Mouse (Mus musculus) midbrain, embryonic 12.5 days (tissue): Measurements from ENCODE around the gene Tha1. TPM values are rescaled to one million over a fixed set of nuclear protein-coding genes. Genes with fewer than 3 reads are reported as not detected.

ENCODE experiments used
- ATAC-seq: fragments of 200-750 bp; cut with Nextera tagmentation; 2 replicates; pipeline ENCODE4 v1.8.0; 2017; ENCODE audit warnings: low read depth, moderate TSS enrichment, moderate library complexity; ENCODE audit not compliant: low FRiP score
- H3K27ac ChIP-seq: fragments of 300-500 bp; sonication (generic); replicated peaks from 2 replicates; pipeline ENCODE4 v1.5.1; 2016; ENCODE audit warnings: mild to moderate bottlenecking
- H3K27me3 ChIP-seq: fragments of 300-500 bp; sonication (generic); 2 replicates; pipeline ENCODE4 v1.6.1; 2016; ENCODE audit warnings: mild to moderate bottlenecking
- H3K36me3 ChIP-seq: fragments of 300-500 bp; sonication (generic); 2 replicates; pipeline ENCODE4 v1.6.1; 2016
- H3K4me1 ChIP-seq: fragments of 300-500 bp; sonication (generic); 2 replicates; pipeline ENCODE4 v1.6.1; 2016
- H3K4me2 ChIP-seq: fragments of 300-500 bp; sonication (generic); replicated peaks from 2 replicates; pipeline ENCODE4 v1.6.1; 2016; ENCODE audit warnings: mild to moderate bottlenecking, moderate library complexity
- H3K4me3 ChIP-seq: fragments of 300-500 bp; sonication (generic); 2 replicates; pipeline ENCODE4 v1.5.1; 2016; ENCODE audit warnings: mild to moderate bottlenecking
- H3K9ac ChIP-seq: fragments of 300-500 bp; sonication (generic); replicated peaks from 2 replicates; pipeline ENCODE4 v1.6.1; 2016; ENCODE audit warnings: mild to moderate bottlenecking, moderate library complexity
- H3K9me3 ChIP-seq: fragments of 300-500 bp; sonication (generic); 2 replicates; pipeline ENCODE4 v1.6.1; 2016; ENCODE audit warnings: mild to moderate bottlenecking
- WGBS: fragments of 180-500 bp; shearing (Covaris S2); methylation state at CpG from one replicate; pipeline ENCODE4 v1.1.7; 2016; 5-methylcytosine and 5-hydroxymethylcytosine counted together
- polyA plus RNA-seq: library from polyadenylated mRNA; unstranded; fragments of >200 nt; fragmentation: Nextera tagmentation; extraction: Ambion mirVana; gene quantifications from 2 replicates; pipeline ENCODE4 v1.2.1, GENCODE M21; 2016

Tha1 gene
- polyA plus RNA-seq, 1 experiment from 2014 or later, result 3.1 TPM

DNA sequence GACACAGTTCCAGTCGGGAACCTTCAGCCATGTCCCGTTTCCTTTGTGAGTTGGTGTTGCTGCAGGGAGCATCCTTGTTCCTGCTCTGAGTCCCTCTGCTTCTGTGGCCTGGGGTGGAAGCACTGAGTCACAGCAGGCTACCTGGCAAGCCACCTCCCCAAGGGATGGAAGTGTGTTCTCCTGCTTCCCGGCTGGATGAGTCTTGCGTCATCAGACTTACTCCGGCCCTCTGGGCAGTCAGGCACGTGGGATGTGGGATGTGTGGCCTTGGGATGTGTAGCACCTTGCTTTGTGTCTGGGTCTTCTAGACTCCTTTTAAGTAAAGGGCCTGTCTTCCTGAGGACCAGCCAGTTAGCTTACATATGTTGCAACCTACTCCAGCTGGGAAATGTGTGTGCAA, 6.4 kb upstream of the Tha1 start:
- no peak for ATAC-seq
- Histone ChIP-seq H3K4me3 (no peak overlapping the region), H3K27me3 (peaks cover 29% of the 10 kb centered on the region), H3K4me1 (peaks cover 26% of the 10 kb centered on the region), H3K4me2 (no peak overlapping the region), H3K36me3 (no peaks in the 10 kb centered on the region), H3K9ac (no peak overlapping the region), H3K9me3 (no peaks in the 10 kb centered on the region), H3K27ac (no peak overlapping the region)
- 75% methylated on average over 6 of the region's 6 CpGs for WGBS

DNA sequence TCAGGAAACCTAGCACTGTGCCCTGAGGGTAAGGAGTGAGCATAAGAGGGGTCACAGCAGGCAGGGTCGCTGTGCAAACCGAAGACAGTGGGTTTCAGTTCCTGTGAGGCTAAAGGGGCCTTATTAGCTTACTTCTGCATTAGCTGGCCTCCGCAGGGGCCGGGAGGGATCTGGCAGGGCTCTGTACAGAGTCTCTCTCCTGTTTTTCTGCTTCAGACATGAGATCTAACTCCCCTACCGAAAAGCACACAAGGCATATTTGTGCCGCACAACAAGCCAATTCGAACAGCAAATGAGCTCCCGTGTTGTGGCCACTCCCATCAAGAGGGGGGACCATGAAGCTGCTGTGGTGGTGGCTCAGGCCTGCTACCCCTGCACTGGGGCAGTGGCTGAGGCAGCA, 5.6 kb upstream of the Tha1 start:
- no peak overlapping the region for H3K4me3 ChIP-seq

DNA sequence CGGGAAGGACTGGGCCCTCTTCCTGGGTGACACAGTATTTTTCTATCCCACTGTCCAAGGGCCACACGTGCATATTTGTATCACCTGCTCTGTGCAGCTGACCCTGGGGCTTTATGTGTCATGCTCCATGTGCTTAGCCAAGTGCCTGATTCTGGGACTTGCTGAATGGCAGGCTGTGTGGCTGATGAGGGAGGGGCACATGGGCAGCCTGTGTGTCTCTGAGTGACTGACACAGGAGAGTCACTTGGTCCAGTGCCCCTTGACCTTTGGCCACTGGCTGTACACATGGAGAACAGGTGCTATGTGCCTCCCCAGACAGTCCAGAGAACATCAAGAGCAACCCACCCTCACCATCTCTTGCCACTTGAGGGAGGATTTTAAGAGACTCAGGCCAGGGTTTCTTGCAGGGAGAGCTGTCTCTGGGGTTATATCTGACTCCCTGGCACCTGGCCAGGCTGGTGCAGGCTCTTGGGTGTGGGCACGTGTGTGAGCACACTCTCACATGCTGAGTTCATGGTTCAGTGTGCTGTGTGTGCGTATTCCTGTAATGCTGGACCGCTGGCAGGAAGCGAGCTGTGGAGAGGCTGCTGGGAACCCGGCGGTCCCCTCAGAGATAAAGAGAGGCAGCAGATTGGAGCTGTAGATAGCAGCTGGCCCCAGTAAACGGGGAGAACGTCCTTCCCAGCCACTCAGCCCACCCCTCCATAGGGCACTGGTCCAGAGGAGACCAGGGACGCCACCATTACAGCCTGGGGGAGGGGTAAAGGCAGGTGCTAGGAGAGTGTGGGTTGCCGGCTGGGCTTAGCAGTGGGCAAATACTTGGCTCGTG, 4.8 kb upstream of the Tha1 start:
- Histone ChIP-seq H3K27me3 (peaks cover 21% of the 10 kb centered on the region), H3K4me2 (no peak overlapping the region), H3K36me3 (no peaks in the 10 kb centered on the region), H3K4me3 (no peak overlapping the region), H3K9ac (no peak overlapping the region), H3K9me3 (no peaks in the 10 kb centered on the region), H3K4me1 (peaks cover 30% of the 10 kb centered on the region), H3K27ac (peak overlapping the region; percentile 40; the same call in 1 of the 2 replicates)
- WGBS, result 40% methylated on average over 13 of the region's 13 CpGs
- 0 out of 2 replicates have a peak, but pooled peaks have one; percentile 38 for ATAC-seq

More for the DNA sequence above, 5.6 kb upstream of the Tha1 start:
- no peak for ATAC-seq
- peaks cover 22% of the 10 kb centered on the region for H3K27me3 ChIP-seq
- 32% methylated on average over 8 of the region's 8 CpGs for WGBS
- H3K27ac ChIP-seq, result no peak overlapping the region
- H3K4me2 ChIP-seq, result no peak overlapping the region
- peaks cover 26% of the 10 kb centered on the region for H3K4me1 ChIP-seq
- no peaks in the 10 kb centered on the region for H3K36me3 ChIP-seq
- no peak overlapping the region for H3K9ac ChIP-seq
- no peaks in the 10 kb centered on the region for H3K9me3 ChIP-seq

DNA sequence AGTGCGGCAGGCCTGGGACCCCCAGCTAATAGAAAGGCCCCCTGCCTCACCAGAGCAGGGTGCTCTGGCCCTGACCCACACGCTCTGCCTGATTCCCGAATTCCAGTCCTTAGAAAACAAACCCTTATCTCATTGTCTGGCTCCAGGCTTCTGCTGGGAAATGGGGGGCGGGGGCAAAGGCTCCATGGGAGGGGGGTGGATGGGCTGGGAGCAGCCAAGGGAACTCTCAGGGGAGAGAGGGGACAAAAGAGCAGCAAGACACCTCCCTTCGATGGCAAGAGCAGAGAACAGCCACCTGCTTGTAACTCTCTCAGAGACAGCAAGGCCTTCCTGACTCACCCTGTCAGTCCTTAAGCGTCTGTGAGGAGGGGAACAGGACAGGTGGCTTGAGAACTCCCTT, 2.4 kb upstream of the Tha1 start:
- H3K27ac ChIP-seq, result no peak overlapping the region
- WGBS, result 14% methylated on average over 6 of the region's 6 CpGs

DNA sequence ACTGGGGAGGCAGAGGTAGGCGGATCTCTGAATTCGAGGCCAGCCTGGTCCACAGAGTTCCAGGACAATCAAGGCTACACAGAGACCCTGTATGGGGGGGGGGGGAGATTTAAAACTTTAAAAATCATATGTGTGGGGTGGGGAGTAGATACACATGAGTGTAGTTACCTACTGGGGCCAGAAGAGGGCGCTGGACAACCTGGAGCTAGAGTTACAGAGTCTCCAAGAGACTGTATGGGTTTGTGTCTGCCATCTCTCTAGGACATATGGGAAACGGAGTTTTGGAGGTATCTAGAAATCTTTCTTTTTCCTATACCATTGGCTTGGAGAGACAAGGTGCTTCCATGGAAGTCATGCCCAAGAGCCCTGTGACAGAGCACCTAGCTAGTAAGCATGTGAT, 1.1 kb upstream of the Tha1 start:
- Histone ChIP-seq H3K36me3 (no peaks in the 10 kb centered on the region), H3K4me3 (no peak overlapping the region), H3K27ac (no peak overlapping the region), H3K4me1 (peaks cover 36% of the 10 kb centered on the region), H3K9me3 (no peaks in the 10 kb centered on the region), H3K9ac (no peak overlapping the region), H3K4me2 (no peak overlapping the region), H3K27me3 (peaks cover 26% of the 10 kb centered on the region)
- no peak for ATAC-seq
- 56% methylated on average over 4 of the region's 4 CpGs for WGBS

More for the DNA sequence above, 2.4 kb upstream of the Tha1 start:
- Histone ChIP-seq H3K4me3 (no peak overlapping the region), H3K4me2 (no peak overlapping the region), H3K9ac (no peak overlapping the region), H3K36me3 (no peaks in the 10 kb centered on the region), H3K9me3 (no peaks in the 10 kb centered on the region), H3K27me3 (peaks cover 35% of the 10 kb centered on the region), H3K4me1 (peaks cover 36% of the 10 kb centered on the region)
- no peak for ATAC-seq

DNA sequence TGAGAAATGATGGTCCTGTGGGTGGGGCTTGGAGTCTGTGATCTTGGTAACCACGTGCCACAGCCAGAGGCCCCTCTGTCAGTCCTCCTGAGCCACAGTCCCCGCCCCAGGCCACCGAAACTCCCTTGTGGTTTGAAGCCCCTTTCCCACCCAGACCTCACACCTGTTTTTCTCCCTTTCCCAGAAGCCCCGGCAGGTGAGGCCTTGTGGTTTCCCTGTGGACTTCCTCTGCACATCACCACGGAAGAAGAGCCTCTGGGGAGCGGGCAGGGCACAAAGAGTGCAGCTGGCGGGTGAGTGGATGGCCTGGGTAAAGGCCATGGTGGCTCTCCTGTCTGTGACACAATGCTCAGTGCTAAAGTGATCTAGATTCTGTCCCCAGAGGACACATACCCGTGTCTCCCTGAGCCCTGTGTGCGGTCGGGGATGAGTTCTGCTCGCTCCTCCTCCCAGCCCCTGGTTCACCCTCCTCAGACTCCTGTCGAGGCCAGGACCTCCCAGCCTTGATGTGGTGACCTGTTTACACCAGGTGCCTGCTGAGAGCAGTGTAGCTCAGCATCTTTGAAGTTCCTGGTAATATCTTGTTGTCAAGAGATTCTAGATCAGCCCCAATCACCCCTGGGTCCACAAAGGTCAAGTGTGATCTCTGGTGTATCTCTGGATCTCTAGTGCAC, 1.2 kb downstream of the Tha1 start:
- no peak overlapping the region; the same call in 1 of the 2 replicates for H3K9ac ChIP-seq
- peak overlapping the region; percentile 98 for H3K4me2 ChIP-seq
- H3K4me1 ChIP-seq, result peaks cover 22% of the 10 kb centered on the region
- no peaks in the 10 kb centered on the region for H3K9me3 ChIP-seq
- peaks cover 30% of the 10 kb centered on the region for H3K27me3 ChIP-seq
- no peak for ATAC-seq
- H3K4me3 ChIP-seq, result no peak overlapping the region
- H3K36me3 ChIP-seq, result no peaks in the 10 kb centered on the region
- H3K27ac ChIP-seq, result no peak overlapping the region
- WGBS, result 67% methylated on average over 12 of the region's 12 CpGs

DNA sequence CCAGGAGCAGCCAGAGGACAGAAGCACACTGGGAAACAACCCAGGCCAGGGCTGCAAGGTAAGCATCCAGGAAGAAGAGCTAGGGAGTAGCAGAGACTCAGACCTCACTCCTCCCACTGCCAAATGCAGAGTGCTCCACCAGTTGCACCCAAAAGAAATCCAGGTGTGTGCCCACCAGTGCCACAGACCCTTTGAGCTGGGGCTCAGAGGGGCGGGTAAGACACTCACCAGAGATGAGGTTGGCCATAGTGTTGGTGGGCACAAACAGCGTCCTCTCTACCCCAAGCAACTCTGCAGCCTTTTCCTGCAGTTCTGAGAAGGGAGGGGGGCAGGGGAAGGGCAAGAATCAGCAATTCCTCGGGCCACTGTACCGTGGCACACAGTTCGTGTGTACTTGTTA, 1.9 kb downstream of the Tha1 start:
- Histone ChIP-seq H3K36me3 (no peaks in the 10 kb centered on the region), H3K4me1 (peaks cover 27% of the 10 kb centered on the region), H3K4me2 (no peak overlapping the region), H3K27ac (no peak overlapping the region), H3K27me3 (peaks cover 32% of the 10 kb centered on the region), H3K4me3 (no peak overlapping the region), H3K9ac (no peak overlapping the region), H3K9me3 (no peaks in the 10 kb centered on the region)
- ATAC-seq, result no peak
- 71% methylated on average over 5 of the region's 5 CpGs for WGBS

DNA sequence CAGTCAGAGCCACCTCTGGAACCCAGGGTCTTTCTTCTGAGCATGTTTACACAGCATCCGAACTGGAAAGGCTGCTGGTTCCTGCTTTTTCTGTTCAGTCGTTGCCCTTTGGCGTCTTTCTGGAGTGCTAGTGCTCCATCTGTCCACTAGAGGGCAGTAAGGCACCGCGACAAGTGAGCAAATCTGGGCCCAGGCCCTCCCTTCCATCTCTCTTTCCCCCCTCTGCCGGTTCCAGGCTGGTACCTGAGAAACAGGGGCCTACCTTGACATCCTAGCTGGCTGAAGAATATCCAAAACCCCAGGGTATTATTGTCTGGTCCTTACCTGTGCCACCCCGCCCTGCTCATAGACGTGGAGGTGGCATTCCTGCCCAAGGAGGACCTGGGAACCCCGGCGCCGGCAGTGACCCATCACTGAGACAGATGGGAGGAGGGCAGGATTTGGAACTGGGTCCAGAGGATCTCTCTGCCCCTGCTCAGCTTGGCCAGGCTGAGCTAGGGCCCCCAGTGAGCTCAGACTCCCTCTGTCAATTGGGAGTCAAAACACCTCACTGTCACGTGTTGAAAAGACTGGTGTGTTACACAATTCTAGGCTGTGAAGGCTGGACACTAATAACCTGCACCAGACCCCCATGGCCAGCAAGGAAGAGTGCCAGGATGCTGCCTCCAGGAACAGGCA, 2.5 kb downstream of the Tha1 start:
- Histone ChIP-seq H3K4me3 (no peak overlapping the region), H3K27ac (no peak overlapping the region), H3K9ac (no peak overlapping the region), H3K9me3 (no peaks in the 10 kb centered on the region), H3K4me1 (peaks cover 29% of the 10 kb centered on the region), H3K4me2 (no peak overlapping the region), H3K27me3 (peaks cover 32% of the 10 kb centered on the region), H3K36me3 (no peaks in the 10 kb centered on the region)
- ATAC-seq, result no peak
- 37% methylated on average over 12 of the region's 12 CpGs for WGBS

DNA sequence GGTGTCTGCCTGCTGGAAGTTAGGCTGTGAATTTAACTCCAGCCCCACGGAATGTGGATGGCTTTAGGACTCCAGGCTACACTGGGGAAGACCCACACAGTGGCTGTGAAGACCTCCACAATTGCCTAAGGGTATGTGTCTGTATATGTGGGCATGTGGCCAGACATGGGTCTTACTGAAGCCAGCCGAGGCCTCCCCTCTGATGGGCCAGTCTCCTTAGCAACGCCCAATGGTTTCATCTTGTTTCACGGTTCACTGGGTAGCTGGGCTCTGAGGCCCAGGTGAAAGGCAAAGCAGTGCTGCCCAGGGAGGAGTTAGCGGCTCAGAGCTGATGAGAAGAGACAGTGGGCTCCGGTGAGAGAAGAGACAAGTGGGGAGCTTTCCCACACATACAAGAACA, 7.3 kb downstream of the Tha1 start:
- peak; percentile 28; the same call in 1 of the 2 replicates for ATAC-seq
- no peak overlapping the region for H3K4me3 ChIP-seq
- no peaks in the 10 kb centered on the region for H3K9me3 ChIP-seq
- H3K27ac ChIP-seq, result peak overlapping the region; percentile 40
- H3K9ac ChIP-seq, result peak overlapping the region; percentile 12; the same call in 1 of the 2 replicates
- WGBS, result 9% methylated on average over 6 of the region's 6 CpGs
- H3K4me1 ChIP-seq, result peaks cover 40% of the 10 kb centered on the region
- H3K4me2 ChIP-seq, result peak overlapping the region; percentile 8
- no peaks in the 10 kb centered on the region for H3K36me3 ChIP-seq
- H3K27me3 ChIP-seq, result peaks cover 56% of the 10 kb centered on the region

DNA sequence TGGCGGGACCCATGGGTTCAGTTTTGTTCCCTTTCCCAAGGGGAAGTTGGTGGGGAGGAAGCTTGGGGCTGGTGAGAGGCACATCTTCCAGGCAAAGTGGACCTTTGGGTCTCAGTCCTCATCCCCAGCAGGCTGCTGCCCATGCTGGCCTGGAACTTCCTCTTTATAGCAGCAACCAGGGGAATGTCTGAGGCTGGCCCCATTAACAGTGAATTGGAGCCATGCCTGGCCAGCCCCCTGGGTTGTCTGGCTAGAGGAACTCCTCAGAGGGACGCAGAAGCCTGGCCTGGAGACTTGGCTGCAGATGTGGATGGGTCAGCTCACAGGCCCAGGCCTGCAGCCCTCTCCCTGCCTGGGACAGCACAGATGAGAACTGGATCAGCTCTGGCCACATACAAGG, 8.5 kb downstream of the Tha1 start:
- Histone ChIP-seq H3K4me1 (peaks cover 47% of the 10 kb centered on the region), H3K9me3 (no peaks in the 10 kb centered on the region), H3K27me3 (peaks cover 66% of the 10 kb centered on the region), H3K4me2 (no peak overlapping the region), H3K4me3 (no peak overlapping the region), H3K9ac (no peak overlapping the region), H3K27ac (no peak overlapping the region), H3K36me3 (no peaks in the 10 kb centered on the region)
- WGBS, result 72% methylated on average over 2 of the region's 2 CpGs
- no peak for ATAC-seq

DNA sequence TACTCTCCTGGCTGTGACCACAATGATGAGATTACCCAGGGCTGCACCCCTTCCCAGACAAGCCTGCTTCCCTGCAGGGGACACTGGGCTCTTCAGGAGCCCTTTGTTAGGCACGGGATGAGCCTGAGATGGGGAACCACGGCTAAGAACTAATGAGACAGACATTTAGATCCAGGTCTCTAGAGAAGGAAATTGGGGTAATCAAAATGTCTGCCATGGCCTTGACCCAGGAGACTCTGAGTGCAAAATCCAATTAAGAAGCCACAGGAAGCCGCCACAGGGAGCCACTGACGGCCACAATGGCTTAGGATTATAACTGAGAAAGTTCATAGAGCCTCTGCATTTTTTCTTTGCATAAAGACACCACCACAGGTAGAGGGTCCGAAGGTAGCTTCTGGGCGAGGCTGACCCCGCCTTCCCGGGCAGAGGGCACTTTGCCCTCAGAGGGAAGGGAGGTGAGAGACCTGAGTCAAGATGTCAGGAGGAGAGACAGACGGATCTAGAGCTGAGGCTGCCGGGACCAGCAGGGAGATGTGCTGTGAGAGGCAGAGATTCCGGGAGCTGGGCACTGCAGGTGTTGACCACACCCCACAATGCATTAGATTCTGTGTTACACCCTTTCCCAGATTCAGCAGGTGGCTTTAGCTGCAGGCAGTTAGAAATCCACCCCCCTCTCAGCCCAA, 10.0 kb downstream of the Tha1 start:
- Histone ChIP-seq H3K36me3 (no peaks in the 10 kb centered on the region), H3K9ac (no peak overlapping the region), H3K27me3 (peaks cover 80% of the 10 kb centered on the region), H3K4me3 (no peak overlapping the region), H3K4me2 (no peak overlapping the region), H3K4me1 (peaks cover 49% of the 10 kb centered on the region), H3K9me3 (no peaks in the 10 kb centered on the region), H3K27ac (no peak overlapping the region)
- no peak for ATAC-seq
- WGBS, result 22% methylated on average over 11 of the region's 11 CpGs
